Mouse (Mus musculus) fat pad, adult 2 months (tissue): ENCODE results near the gene Casq1.

ENCODE experiments used
- DNase-seq: peaks from one replicate; pipeline ENCODE4 v3.0.0-alpha.2; 2011; ENCODE audit warnings: low read depth, low spot score; ENCODE audit errors: extremely low read depth

The Casq1 gene

DNA sequence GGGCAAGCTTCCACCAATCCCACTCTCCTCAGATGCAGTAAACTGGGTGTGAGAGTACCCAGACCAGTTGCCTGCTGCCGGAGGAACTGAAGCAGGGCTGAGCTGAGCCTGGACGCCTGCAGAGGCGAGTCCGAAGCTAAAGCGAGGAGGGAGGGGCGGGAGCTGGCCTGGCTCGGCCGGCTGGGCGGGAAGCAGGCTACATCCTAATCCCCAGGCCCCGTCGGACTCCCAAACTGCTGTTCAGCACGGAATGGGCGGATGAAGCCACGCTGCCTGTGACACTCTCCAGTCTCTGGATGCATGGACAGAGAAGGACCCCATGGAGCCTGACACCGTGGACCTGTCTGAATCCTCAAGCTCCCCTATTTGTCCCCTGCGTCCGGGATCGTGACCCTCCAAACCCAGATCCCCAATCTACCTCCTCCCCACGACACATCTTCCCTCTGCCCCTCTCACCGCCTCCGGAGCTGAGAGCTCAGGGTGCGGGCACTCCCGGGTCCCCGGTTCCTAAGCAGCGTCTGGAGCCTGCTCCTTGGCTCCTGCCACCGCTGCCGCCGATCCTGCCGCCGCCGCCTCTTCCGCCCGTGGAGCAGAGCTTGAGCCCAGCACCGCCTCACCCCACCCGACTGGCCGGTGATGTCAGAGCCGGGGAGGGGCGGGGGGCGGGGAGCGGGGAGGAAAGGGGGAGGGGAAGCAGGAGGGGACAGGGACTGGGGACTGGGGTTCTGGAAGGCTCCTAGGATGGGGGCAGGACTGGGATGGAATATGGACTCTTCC is 13.3 kb downstream of the Casq1 start, which contains the start of gene Pea15a:
Gene Pea15a, minus strand, starts transcription at position 664 of the 777 bp plus-strand sequence.
- no peak for DNase-seq

DNA sequence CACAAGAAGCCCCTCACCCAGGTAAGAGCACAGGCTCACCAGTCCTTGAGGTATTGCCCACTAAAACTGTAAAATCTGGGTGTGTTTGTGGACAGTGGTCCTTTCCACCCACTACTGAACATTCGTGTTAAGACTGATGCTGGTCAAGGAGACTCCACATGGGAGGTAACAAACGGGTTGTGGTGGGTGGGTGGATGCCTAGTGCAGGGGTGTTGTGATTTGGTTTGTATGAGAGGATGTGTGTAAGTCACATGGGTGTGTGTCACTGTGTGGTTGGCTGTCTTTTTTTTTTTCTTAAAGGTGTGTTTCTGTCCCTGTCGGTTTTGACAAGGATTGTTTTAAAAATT is 14.0 kb downstream of the Casq1 start:
- DNase-seq = no peak

DNA sequence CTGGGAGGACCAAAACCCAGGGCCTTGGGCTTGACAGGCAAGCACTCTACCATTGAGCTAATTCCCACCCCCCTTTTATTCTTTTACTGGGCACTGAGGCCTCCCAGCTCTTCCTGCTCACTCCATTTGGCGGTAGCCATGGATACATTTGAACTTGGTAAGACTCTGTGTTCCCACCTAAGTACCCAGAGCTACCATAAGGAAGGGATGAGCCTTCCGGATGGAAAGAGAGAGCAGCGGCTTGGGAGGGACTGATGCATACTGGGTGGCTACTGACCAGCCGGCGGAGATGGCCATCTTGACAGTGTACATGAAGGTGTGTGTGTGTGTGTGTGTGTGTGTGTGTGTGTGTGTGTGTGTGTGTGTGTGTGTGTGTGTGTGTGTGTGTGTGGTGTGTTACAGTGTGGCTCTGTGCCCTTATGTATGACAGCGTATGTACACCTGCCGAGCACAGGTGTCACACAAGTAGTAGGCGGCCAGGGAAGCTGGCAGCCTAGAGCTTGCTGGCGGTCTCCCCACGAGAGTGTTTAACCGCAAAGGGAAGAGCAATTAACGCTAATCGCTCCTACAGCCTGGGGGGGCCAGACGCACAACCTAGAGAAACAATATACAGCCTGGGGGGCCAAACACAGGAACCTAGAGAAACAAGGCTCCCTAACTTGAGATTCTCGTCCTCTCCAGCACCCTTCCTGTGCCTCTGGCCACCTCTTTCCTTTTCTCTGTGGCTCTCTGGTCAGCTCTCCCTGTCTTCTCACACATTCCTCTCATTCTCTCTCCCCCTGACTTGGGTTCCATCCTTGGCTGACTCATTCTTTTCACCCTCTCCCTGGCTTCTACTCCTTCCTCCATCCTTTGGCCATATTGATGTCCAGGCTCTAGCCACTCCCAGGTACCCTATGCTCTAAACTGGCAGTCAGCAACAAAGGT is 14.6 kb downstream of the Casq1 start:
- DNase-seq = no peak

DNA sequence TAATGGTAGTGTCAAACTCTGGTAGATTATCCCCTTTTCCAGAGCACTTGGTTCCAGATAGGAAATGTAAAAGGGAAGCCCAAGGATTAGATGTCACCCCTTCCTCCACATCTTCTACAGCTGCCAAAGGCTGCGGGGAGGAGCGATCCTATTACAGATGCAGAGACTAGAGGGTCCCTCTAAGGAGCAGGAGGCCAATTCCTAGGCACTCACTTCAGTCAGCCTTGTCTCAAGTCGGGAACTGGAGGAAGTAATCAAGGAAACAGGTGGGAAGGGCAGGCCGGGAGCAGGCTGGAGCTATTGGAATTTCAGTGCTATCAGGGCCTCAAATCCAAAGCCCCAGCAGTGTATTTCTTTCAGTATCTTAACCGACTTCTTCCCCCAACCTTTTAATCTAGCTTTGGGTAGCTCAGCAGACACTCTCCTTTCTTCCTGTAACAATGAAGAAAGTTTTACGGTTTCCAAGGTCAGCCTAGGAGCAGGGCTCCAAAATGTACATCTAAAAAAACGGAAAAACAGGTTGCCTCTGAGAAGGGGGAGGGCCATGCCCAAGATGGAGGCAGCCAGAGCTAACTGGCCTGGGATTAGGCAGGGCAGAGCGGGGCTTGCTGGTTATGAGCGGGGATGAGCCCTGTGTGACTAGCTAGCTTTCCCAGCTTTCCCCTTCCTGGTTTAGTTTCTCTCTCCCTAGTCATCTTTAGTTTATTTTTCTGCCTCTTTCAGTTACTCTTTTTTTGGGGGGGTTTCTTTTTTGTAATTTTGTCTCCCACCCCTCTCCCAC is 15.4 kb downstream of the Casq1 start:
- no peak for DNase-seq

DNA sequence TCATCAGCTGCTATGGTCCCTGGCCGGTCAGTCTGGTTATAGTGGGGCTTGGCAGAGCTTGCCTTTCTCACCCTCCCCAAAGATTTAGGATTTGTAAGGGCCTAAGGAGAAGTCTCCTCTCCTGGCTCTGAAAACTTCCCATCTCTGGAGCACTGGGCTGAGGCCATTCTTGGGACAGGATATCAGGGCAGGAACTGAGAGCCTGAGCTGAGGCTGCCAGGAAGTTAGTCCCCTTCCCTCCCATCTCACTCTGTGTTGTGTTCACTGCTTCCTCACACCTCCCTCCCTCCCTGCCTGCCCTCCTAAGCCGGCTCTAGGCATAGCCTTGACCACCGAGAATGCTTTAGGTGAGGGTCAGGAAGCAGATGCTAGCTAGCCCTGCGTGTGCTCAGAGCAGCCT is 16.1 kb downstream of the Casq1 start:
- DNase-seq = no peak

DNA sequence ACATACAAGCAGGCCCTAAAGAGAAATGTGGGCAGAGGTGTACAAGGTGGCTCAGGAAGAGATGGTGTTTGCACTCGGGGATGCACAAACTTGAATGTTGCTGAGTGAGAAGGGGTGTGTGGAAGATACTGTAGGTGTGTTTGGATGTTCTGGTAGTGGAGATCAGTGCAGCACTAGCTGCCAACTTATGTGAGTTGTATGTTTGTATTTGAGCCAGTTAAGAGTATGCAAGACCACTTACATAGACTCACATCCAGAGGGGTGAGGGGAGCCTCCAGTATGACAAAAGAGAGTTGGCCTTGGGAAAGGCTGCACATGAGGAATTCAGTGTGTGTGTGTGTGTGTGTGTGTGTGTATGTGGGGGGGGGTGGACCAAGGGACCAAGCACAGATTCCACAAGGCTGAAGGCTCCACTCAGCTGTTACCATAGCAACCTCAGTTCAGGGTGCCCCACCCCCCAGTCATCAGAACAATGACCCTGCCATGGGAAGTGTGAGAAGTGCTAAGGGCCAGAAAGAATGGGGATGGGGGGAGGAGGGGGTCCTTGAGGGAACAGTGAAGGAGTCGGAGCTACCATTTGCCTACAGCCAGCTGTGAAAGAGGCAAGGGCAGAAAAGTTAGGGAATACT is 16.7 kb downstream of the Casq1 start:
- no peak for DNase-seq

DNA sequence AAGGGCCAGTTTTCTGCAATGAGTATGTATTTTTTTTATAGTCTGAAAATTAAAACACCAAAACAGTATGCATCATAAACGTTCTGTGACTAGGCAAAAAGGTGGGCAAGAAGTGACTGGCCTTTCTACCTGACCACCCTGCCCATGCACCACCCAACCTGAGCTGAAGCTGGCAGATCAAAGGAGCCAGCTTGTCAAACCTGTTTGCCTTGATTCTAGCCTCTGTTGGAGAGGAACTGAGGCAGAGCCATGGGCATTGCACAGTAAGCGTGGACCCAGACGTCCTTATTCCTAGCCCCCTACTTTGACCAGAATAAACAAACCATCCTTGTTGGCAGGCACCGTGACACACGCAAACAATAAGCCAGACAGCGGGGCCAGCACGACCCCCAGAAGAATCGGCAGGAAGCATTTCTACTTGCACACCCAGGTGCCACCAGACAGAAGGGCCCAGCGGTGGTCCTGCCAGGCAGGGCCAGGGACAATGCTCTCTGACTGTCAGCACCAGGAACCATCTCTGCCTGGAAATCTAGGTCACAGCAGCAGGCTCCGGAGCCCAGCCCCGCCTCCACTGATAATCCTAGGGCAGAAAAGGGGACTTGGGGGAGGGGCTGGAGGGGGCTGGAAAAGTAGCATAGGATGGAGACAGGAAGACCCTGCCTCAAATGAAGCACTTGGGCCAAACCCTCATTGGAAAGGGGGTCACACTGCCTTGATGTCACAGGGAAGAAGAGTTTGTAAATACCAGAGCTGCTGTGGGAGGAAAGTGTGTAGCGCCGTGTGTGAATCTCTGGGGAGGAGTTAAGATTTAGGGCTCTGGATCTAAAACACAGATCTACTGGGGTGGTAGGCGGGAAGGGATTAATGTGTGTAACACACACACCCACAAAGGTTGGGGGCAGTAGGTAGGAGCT is 17.4 kb downstream of the Casq1 start:
- no peak for DNase-seq

DNA sequence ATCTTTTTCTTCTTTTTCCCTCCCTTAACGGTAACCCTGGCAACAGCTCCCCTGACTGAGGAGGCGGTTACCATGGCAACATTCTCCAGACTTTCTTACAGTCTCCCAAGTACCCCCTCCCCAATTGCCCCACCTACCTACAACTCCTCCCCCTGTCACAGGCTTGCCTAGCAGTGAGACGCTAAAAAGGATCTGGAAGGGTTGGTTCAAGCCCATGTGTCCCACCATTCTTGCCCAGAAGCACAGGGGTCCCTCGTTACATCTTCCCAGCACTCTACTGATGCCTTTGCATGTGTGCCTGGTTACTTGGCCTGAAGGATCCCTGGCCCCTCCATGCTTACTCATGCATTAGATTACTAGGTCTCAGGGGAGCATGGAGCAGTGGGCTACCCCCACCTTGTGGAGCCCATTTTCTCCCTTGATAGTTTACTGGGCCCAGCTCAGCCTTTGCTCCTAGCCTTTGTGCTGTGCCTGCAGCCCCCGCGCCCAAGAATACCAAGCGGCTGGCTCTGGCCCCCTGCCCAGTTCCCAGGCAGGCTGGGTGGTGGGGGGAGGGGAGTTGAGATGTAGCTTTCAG is 18.7 kb downstream of the Casq1 start:
- no peak for DNase-seq

DNA sequence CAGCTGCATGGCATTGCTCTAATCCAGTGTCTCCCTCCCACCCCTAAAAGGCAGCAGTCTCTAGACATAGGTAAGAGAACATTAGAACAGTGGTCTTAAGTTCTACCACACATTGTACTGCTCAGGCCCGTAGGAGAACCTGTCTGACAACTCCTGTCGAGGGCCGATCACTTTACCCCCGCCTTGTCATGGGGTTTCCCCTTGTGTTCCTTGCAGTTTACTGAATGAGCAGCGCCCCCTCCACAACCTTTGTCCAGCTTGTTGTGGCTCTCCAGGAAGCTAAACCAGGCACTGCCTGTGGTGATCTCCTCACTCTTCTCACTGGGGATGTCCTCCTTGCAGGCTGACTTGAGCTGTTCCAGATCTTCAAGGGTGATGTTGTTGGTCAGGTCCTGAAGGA is 19.5 kb downstream of the Casq1 start:
- DNase-seq = no peak

DNA sequence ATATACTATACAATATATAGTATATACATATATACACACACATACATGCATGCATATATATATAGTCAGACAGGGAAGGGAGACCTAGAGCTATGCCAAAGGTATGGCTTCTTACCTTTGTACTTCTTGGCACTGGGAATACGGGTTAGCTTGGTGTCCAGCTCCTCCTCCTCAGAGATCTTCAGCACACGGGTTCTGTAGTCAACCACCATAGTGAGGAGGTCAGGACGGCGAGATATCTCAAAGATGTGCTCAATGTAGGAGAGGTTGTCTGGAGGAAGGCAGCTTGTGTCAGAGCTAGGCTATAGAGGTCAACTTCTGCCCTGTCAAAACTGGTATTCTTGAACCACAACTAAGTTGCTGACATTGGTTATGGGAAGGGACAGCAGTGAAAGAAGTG is 20.7 kb downstream of the Casq1 start:
- no peak for DNase-seq

DNA sequence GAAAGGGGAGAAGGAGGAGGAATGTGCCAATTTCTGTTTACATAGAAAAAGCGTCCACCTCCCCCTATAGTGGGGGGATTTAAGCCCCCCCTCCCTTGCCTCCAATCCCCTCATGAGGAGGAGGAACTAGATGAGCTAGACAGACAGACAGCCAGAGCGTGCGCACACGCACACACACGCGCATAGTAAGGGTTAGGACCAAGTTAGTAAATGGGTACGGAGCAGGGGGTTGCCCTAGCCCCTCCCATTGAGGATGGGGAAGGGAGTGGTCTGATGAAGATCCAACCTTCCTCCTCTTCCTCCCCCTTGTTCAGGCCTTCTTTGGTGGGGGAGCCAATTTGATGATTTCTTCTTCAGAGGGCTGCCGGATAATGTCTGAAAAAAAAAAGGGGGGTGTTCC is 21.4 kb downstream of the Casq1 start:
- DNase-seq = no peak

DNA sequence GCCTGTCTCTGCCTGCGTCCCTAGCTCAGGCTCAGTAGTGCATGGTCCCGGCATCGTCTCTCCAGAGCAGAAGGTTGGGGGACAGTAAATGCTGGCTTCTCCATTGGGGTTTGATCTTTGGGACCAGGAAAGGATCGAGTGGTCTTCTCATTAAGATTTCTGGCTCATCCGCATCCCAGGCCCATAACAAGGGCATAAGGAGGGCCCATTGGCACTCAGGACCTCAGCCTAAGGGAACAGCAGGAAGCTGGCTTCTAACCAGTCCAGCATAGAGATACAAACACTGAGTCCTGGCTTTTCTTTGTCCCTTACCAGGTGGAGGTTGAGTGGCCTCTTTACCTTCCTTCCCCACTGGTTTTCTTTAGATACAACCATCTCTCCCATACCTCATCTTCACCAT is 21.8 kb downstream of the Casq1 start:
- no peak for DNase-seq

DNA sequence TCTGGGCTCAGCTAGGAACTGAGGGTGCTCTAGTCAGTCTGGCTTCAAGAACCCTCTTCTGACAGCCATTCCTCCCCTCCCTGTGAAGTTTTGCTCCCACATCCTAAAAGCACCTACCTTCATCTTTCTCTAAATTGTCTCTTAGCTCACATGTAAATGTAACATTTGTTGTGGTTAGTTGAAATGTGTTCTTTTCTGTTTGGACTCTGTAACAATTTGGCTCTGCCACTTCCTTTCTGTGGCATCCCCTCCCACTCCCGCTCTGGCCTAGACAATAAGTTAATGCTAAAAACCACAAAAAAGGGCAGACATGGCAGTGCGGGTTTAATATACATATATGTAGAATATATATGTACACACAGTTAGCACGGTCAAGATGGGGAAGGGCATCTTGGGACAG is 22.5 kb downstream of the Casq1 start:
- no peak for DNase-seq

DNA sequence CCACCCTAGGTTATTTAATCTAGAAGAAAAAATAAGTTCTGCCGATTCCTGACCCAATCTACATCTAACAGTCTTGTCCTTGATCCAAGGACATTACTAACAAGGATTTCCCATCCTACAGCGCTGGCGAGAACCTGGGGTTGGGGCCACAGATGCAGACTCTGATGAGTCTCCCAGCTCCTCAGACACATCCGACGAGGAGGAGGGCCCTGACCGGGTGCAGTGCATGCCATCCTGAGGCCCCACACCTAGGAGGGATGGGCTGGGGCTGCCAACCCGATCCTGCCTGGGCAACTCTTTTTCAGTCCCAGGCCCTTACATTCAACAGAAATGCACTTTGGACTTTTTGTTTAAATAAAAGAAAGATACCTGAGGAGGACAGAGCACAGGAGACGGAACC is 25.2 kb downstream of the Casq1 start:
- DNase-seq = no peak

DNA sequence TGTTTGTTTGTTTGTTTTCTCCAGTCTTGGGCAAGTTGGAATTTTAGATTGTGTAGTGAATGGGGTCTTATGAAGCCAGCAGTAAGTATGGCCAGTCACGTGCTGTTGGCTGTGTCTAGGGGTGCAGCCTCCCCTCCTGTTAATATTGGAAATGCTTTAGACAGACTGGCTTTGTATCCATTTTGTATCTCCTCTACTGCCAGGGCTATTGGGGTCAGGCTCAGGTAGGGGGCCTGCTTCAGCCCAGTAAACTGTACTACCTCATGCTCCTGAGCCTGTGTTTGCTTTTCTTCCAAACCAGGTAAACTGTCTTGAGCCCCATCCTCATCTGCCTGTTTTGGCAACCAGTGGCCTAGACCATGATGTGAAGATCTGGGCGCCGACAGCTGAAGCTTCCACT is 27.5 kb downstream of the Casq1 start:
- DNase-seq = no peak

DNA sequence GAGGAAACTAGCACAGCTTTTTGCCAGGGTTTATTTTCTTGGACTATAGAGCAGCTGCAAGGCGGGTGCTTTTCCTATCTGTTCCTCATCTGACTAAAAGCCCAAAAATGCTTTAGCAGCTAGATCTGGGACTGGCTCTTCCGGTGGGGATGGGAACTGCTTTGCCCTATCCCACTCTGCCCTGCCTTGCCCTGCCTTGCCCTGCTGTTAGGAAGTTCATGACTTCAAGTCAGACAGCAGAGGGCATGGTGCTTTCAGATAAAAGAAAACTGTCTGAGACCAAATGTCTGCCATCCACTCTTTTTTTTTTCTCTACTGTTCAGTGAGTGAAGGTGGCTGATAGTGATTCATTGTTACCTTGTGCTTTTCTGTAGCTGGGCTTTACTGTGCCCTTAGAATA is 28.1 kb downstream of the Casq1 start:
- no peak for DNase-seq

DNA sequence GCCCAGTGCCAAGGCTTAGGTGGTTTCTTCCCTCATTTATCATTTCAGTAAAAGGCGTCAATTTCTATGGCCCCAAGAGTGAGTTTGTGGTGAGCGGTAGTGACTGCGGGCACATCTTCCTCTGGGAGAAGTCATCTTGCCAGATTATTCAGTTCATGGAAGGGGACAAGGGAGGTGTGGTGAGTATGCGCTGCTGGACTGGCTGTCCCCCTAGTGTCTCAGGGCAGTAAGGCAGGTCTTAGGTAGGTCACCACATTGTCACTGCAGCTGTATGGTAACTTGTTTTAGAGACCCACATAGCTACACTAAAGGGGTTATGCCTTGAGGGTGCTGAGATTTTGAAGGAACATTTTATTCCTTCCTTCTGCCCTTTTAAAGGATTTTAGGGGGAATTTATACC is 30.8 kb downstream of the Casq1 start:
- DNase-seq = no peak

DNA sequence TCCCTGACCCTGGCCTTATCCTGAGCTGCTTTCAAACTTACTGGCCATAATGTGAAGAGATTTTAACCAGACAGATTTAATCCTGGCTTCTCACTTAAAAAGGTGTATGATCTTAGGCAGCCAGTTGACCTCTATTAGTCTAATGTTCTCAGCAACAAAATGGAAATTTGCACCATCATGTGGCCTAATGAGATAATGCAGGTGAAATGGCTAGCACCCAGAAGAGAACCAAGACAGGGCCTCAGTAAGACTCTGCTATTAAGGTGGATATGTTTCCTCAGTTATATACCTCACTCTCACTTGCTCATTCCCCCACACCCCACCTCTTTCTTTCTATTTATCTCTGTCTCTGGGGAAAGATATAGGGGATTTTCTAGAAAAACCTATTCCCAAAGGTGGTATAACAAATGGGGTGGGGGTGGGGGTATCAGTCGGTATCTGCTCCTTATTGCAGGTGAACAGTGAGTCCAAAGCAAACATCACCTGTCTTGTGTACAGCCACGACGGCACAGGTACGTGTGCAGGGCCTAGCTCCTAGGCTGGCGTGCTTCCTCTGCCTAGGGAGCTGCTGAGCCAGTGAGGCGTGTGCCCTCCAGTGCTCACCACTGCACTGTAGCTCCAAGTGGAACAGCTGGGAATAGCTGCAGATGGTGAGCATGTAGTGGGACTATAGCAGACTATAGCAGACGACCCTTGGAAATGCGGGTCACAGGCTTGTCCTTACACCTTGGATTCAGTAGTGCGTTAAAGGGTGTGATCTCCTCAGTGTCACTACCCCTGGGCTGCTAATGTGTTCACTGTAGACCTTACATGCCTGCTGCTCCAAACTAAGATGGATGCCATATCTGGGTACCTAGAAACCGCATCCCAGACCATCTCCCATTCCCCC is 33.0 kb downstream of the Casq1 start:
- DNase-seq = no peak

DNA sequence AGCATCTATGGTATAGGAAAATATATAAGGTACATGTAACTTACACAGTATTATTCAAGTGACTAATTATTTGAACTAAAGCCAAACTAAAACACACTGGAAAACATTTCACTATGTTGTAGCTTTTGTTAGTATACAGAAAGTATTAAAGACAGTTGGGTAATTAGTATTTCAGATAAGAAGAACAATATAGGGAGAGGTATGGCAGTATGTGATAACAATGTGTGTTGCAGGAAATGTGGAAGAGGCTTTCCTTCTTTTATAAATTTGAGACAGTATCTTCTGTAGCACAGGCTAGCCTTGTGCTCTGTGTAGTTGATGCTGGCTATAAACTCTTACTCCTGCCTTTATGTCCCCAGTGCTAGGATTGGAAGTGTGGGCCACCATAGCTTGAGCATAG is 35.8 kb downstream of the Casq1 start:
- no peak for DNase-seq
